Mouse (Mus musculus) heart, postnatal 0 days (tissue): Measurements from ENCODE around the gene Dnah11. TPM values are rescaled to one million over a fixed set of nuclear protein-coding genes. Genes with fewer than 3 reads are reported as not detected.
A peak's percentile ranks its signal among the peaks of the same experiment; 100 is the strongest.

Experiments
- ATAC-seq: fragments of 200-750 bp; cut with Nextera tagmentation; 2 replicates; pipeline ENCODE4 v1.8.0; 2017; ENCODE audit warnings: low read depth, moderate number of reproducible peaks, moderate library complexity; ENCODE audit not compliant: insufficient read depth
- DNase-seq: peaks from one replicate; pipeline ENCODE4 v3.0.0-alpha.2; 2016; ENCODE audit warnings: low spot score
- H3K27ac ChIP-seq: fragments of 300-500 bp; sonication (generic); 2 replicates; pipeline ENCODE4 v1.5.1; 2014; ENCODE audit warnings: low read depth, mild to moderate bottlenecking
- H3K27me3 ChIP-seq: fragments of 300-500 bp; sonication (generic); 2 replicates; pipeline ENCODE4 v1.6.1; 2014; ENCODE audit warnings: low read length, mixed read lengths; ENCODE audit not compliant: control insufficient read depth, insufficient read depth
- H3K36me3 ChIP-seq: fragments of 300-500 bp; sonication (generic); replicated peaks from 2 replicates; pipeline ENCODE4 v1.6.1; 2014; ENCODE audit warnings: low read length, mixed read lengths; ENCODE audit not compliant: control insufficient read depth, insufficient read depth
- H3K4me1 ChIP-seq: fragments of 300-500 bp; sonication (generic); 2 replicates; pipeline ENCODE4 v1.6.1; 2014; ENCODE audit warnings: antibody characterized with exemption; ENCODE audit not compliant: control insufficient read depth, insufficient read depth
- H3K4me2 ChIP-seq: fragments of 300-500 bp; sonication (generic); 2 replicates; pipeline ENCODE4 v1.6.1; 2014; ENCODE audit warnings: low read depth, mild to moderate bottlenecking, low read length, moderate library complexity
- H3K4me3 ChIP-seq: fragments of 300-500 bp; sonication (generic); 2 replicates; pipeline ENCODE4 v1.5.1; 2014; ENCODE audit warnings: low read depth, low read length
- H3K9ac ChIP-seq: fragments of 300-500 bp; sonication (generic); replicated peaks from 2 replicates; pipeline ENCODE4 v1.6.1; 2014; ENCODE audit warnings: low read depth, low read length, mixed read lengths
- H3K9me3 ChIP-seq: fragments of 300-500 bp; sonication (generic); replicated peaks from 2 replicates; pipeline ENCODE4 v1.6.1; 2016; ENCODE audit warnings: low read length; ENCODE audit not compliant: control insufficient read depth
- CTCF ChIP-seq: IDR thresholded peaks from 2 replicates; pipeline ENCODE4 v1.5.1; 2016; ENCODE audit warnings: antibody characterized with exemption, control low read depth, low read depth
- EP300 ChIP-seq: IDR thresholded peaks from 2 replicates; pipeline ENCODE4 v1.6.1; 2016; ENCODE audit warnings: antibody characterized with exemption, low read depth
- WGBS: fragments of 180-500 bp; shearing (Covaris S2); extraction: QIAGEN DNeasy Blood & Tissue Kit; methylation state at CpG from one replicate; pipeline ENCODE4 v1.1.7; 2014; 5-methylcytosine and 5-hydroxymethylcytosine counted together
- polyA plus RNA-seq: library from polyadenylated mRNA; unstranded; fragments of >200 nt; fragmentation: Nextera tagmentation; extraction: Ambion mirVana; gene quantifications from 2 replicates; pipeline ENCODE4 v1.2.1, GENCODE M21; 2015
- total RNA-seq: library from RNA; depleted of rRNA; stranded (reverse); fragments of >200 nt; gene quantifications from 2 replicates; pipeline ENCODE4 v1.2.3, GENCODE M21; 2014; ENCODE audit warnings: low replicate concordance

The Dnah11 gene
- total and polyA plus RNA-seq, 2 experiments from 2014 or later = not detected

DNA sequence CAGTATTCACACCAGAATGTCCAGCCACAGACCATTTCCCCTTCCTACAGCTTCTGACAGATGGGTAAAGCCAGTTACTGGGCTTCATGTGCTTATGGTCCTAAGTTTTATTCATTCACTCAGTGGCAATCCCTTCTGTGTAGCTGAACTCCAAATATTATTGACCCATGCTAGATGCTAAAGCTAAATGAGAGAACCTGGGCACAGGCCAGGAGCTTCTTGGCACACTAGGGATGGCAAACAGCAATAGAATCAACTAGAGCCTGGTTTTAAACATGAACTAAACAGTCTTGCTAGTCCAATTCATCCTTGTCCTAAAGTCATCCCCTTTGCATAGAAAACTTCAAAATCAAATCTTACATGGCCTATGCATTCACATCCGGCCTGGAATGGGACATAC, 113.6 kb downstream of the Dnah11 start:
- no peak overlapping the region for H3K9ac ChIP-seq
- no peaks in the 10 kb centered on the region for H3K4me1 ChIP-seq
- H3K27me3 ChIP-seq = no peaks in the 10 kb centered on the region
- H3K36me3 ChIP-seq = no peaks in the 10 kb centered on the region
- 65% methylated on average over 1 of the region's 1 CpGs for WGBS
- H3K4me3 ChIP-seq = no peak overlapping the region
- no peaks in the 10 kb centered on the region for H3K9me3 ChIP-seq
- DNase-seq (no peak), ATAC-seq (no peak)
- no peak overlapping the region for H3K27ac ChIP-seq
- TF ChIP-seq EP300 (no peak), CTCF (no peak)
- H3K4me2 ChIP-seq = no peak overlapping the region

GRCm38 (mm10) chr12:118084806-118085205, 114.0 kb downstream of the Dnah11 start:
- TF ChIP-seq CTCF (no peak), EP300 (no peak)
- 77% methylated on average over 3 of the region's 3 CpGs for WGBS
- Histone ChIP-seq H3K27me3 (no peaks in the 10 kb centered on the region), H3K9ac (no peak overlapping the region), H3K4me1 (no peaks in the 10 kb centered on the region), H3K36me3 (no peaks in the 10 kb centered on the region), H3K9me3 (no peaks in the 10 kb centered on the region), H3K4me3 (no peak overlapping the region), H3K4me2 (no peak overlapping the region), H3K27ac (no peak overlapping the region)
- ATAC-seq (no peak), DNase-seq (no peak)

DNA sequence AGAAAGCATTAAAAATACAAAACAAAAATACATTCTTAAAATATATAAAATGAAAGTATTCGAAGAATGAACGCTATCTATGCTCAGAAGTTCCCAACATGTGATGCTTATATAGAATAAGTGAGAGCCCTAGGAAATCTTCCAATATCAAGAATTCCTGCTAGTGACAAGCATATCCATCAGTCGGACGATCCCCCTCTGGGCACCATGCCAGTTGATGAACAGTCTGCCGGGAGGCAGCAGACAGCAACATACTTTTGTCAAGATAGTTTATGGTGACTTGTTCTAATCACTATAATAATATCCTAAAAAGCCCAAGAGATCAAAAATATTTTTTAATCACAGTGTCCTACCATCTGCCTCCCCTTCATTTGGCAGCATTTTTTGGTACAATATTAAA, 114.7 kb downstream of the Dnah11 start:
- H3K9ac ChIP-seq = no peak overlapping the region
- no peaks in the 10 kb centered on the region for H3K36me3 ChIP-seq
- WGBS = 61% methylated on average over 5 of the region's 5 CpGs
- H3K4me3 ChIP-seq = no peak overlapping the region
- no peaks in the 10 kb centered on the region for H3K9me3 ChIP-seq
- no peak overlapping the region for H3K27ac ChIP-seq
- no peak for ATAC-seq
- TF ChIP-seq CTCF = no peak
- TF ChIP-seq EP300 = no peak
- DNase-seq = no peak
- no peaks in the 10 kb centered on the region for H3K4me1 ChIP-seq
- H3K27me3 ChIP-seq = no peaks in the 10 kb centered on the region
- no peak overlapping the region for H3K4me2 ChIP-seq

- Histone ChIP-seq H3K9ac (no peak overlapping the region), H3K4me2 (no peak overlapping the region), H3K9me3 (no peaks in the 10 kb centered on the region), H3K4me1 (no peaks in the 10 kb centered on the region), H3K4me3 (no peak overlapping the region), H3K27ac (no peak overlapping the region), H3K27me3 (no peaks in the 10 kb centered on the region), H3K36me3 (no peaks in the 10 kb centered on the region)
- ATAC-seq (no peak), DNase-seq (no peak)
- TF ChIP-seq CTCF (no peak), EP300 (no peak)
- 83% methylated on average over 6 of the region's 6 CpGs for WGBS
Measured at GRCm38 (mm10) chr12:118080441-118080840, 118.4 kb downstream of the Dnah11 start.

- no peak overlapping the region for H3K4me2 ChIP-seq
- no peaks in the 10 kb centered on the region for H3K9me3 ChIP-seq
- no peak for TF ChIP-seq EP300
- no peak for TF ChIP-seq CTCF
- no peak overlapping the region for H3K4me3 ChIP-seq
- no peak overlapping the region for H3K9ac ChIP-seq
- peak; percentile 62 for ATAC-seq
- no peaks in the 10 kb centered on the region for H3K27me3 ChIP-seq
- 28% methylated on average over 9 of the region's 9 CpGs for WGBS
- DNase-seq = peak; percentile 29
- no peaks in the 10 kb centered on the region for H3K36me3 ChIP-seq
- H3K27ac ChIP-seq = no peak overlapping the region
- no peaks in the 10 kb centered on the region for H3K4me1 ChIP-seq
Measured at GRCm38 (mm10) chr12:118078434-118078989, 120.3 kb downstream of the Dnah11 start.

DNA sequence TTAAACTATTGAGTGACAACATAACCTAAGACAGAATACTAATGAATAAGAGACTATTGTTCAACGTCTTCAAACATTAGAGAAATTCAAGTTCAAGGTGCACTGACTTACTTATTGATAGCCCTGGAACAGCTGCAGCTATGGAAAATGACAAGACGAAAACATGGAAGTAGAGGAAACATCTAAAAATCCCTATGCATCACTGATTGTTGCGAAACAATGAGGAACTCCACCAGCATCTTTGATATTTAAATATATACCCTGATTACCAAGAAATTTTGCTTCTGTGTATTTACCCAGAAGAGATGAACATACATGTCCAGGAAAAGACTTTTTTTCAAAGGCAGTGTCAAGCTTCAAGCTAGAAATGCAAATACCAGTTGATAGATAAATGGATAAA, 122.0 kb downstream of the Dnah11 start:
- Histone ChIP-seq H3K9ac (no peak overlapping the region), H3K4me2 (no peak overlapping the region), H3K27me3 (no peaks in the 10 kb centered on the region), H3K9me3 (no peaks in the 10 kb centered on the region), H3K36me3 (no peaks in the 10 kb centered on the region), H3K4me1 (no peaks in the 10 kb centered on the region), H3K27ac (no peak overlapping the region), H3K4me3 (no peak overlapping the region)
- ATAC-seq (no peak), DNase-seq (no peak)
- TF ChIP-seq EP300 = no peak
- TF ChIP-seq CTCF = no peak
- 80% methylated on average over 3 of the region's 3 CpGs for WGBS
